Mouse (Mus musculus) gastrocnemius, adult 18-20 months (tissue): ENCODE measurements around the gene Ampd2. TPM values are rescaled to one million over a fixed set of nuclear protein-coding genes. Genes with fewer than 3 reads are reported as not detected.

Source experiments
- DNase-seq: peaks from one replicate; pipeline ENCODE4 v3.0.0; 2021; ENCODE audit warnings: low spot score
- long read RNA-seq, 2 experiments: library from polyadenylated mRNA; stranded (forward); transcript quantifications; one replicate each; pipeline ENCODE4 v2.0.0; 2021
- total RNA-seq, 2 experiments: library from RNA; stranded (reverse); gene quantifications; 2 replicates each; pipeline ENCODE4 v1.2.3; 2021

Ampd2 gene
- 1 to 10 TPM; 3.6 TPM for total RNA-seq
- long read RNA-seq, experiment 1, partial matches to known transcripts: 0 of 9 reads
- long read RNA-seq, experiment 1, other reads (novel, unspliced or antisense): 5 of 9 reads
- long read RNA-seq, experiment 2, partial matches to known transcripts: 2 of 6 reads
- long read RNA-seq, experiment 2, other reads (novel, unspliced or antisense): 1 of 6 reads

DNA sequence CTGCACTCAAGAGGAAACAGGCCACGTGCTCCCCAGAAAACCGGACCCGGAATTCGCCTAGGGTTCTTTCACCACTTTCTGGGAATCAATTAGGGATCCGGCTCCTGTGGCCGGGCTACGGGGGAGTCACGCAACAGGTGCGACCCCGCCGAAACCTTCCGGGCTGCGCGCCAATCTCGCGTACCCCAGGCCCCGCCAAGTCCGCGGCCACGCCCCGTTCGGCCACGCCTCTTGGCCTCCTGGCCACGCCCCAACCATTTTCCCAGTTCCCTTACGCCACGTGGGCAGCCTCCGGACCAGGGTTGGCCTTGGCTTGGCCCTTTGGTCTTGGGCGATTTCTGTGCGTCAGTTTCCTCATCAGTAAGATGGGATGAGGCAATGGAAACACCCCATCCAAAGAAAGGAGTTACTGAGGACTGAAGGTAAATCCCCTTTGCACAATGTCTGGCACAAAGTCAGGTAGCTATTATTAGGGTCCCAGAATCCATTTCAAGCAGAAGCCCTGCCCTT is at the start of gene Ampd2:
Ampd2 (minus strand) TSS at position 182 of the 510 bp plus-strand sequence.
- peak; percentile 85 for DNase-seq

DNA sequence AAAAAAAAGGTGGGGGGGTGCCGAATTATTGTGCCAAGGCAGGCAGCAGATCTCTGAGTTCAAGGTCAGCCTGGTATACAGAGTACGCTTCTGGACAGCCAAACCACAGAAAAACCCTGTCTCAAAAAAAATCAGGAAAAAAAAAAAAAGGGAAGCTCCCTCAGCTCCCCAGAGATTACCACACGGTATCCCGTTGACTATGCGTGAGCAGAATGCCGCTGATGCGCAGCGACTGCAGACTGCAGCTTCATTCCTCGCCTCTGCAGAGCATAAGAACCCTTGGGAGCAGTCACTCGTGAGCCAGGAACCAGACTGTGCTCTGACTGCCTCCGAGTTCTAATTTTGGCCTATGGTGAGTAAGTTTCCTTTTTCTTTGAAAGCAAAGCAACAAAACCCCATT is 48.2 kb upstream of the Ampd2 start:
- no peak for DNase-seq

- DNase-seq: no peak
Measured at GRCm38 (mm10) chr3:108132484-108132883, 46.0 kb upstream of the Ampd2 start.

DNA sequence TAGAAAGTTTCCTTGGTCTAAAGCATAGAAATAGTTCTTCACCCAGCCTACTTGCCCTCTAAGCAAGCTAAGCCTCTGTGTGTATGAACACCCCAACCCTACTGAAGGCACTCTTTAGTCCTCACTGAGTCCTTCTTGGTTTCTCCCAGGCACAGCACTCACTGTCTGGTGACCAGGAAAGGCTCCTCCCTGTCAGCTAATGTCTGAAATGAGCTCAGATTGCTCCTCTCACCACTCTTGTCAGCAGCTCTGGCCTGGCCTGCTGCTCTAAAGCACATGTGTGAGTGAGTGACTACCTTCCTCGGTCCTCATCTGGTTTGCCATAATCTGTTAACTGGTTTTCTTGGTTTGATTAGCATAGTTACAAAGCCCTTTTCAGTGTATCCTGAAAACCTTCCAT is 45.4 kb upstream of the Ampd2 start:
- DNase-seq: peak; percentile 18

GRCm38 (mm10) chr3:108131216-108131615 is 44.8 kb upstream of the Ampd2 start:
- DNase-seq: no peak

- DNase-seq: no peak
Measured at GRCm38 (mm10) chr3:108129804-108130203, 43.4 kb upstream of the Ampd2 start.

GRCm38 (mm10) chr3:108129367-108129766 is 42.9 kb upstream of the Ampd2 start:
- no peak for DNase-seq

- no peak for DNase-seq
Measured at GRCm38 (mm10) chr3:108128520-108128919, 42.1 kb upstream of the Ampd2 start.

- no peak for DNase-seq
Measured at GRCm38 (mm10) chr3:108126327-108126726, 39.9 kb upstream of the Ampd2 start.

- DNase-seq: no peak
Measured at GRCm38 (mm10) chr3:108124131-108124530, 37.7 kb upstream of the Ampd2 start.

- DNase-seq: no peak
Measured at GRCm38 (mm10) chr3:108123242-108123641, 36.8 kb upstream of the Ampd2 start.

DNA sequence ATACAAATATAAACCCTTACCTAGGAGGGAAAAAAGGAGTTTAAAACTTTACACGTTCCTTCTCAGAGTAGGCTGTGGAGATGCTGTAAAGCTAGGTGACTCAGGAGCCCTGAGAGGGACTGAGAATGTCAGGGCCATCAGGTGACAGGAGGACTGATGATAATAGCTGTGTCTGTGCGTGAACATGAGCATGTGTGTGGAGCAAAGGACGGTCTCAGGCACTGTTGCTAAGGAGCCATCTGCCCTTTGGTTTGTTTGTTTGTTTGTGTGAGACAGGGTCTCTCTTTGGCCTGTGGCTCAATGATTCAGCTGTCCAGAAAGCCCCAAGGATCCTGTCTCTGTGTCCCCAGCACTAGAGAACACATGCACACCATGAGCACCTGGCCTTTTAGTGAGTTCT is 34.6 kb upstream of the Ampd2 start:
- DNase-seq: no peak

- no peak for DNase-seq
Measured at GRCm38 (mm10) chr3:108117465-108117864, 31.0 kb upstream of the Ampd2 start.

DNA sequence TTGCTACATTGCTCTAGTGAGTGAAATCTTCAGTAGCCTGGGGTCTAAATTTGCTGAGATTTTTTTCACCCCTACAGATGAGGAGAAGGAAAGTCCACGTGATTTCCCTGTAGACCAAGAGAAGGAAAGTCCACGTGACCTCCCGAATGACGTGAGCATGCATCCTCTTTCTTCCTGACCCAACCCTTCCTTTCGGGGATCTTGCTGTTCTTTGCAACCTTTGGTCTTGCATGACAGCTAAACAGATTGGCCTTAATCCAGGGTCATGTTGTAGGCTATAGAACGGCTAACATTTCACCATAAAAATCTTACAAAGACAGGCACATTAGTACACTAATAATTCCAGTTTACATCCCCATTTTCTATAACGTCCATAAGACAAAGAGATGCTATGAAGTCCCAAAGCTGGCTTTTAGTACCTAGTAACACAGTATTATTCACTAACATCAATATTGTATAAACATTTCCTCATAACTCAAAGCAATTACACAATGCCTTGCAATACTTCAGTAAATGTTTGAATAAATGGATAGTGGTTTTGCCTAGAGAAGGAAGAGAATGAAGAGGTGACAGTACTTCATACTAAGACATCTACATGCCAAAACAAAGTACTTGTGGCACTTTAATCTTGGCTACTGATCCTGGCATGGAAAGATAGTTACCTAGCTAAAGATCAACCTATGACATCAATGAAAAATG is 27.3 kb upstream of the Ampd2 start:
- DNase-seq: no peak

GRCm38 (mm10) chr3:108112666-108113065 is 26.2 kb upstream of the Ampd2 start:
- no peak for DNase-seq

GRCm38 (mm10) chr3:108112246-108112645 is 25.8 kb upstream of the Ampd2 start:
- no peak for DNase-seq

DNA sequence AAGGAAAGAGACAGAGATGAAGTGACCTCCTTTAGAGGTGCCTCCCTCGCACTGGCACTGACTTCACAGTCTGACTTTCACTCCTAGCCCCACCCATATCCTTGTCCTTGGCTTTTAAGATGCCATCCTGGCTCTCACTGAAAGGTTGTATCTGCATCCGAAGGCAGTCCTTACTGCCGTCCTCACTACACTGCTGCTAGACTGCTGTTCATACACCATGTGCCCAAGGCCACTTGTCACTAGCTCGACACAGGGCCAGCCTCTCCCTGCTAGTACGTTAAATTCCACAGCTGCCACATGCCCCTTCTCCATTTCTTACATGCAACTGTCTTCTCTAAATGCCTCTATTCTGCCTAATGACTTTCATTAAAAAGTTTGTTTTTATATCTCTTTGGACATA is 24.9 kb upstream of the Ampd2 start:
- DNase-seq: no peak

GRCm38 (mm10) chr3:108105281-108105680 is 18.8 kb upstream of the Ampd2 start:
- no peak for DNase-seq

- DNase-seq: no peak
Measured at GRCm38 (mm10) chr3:108102075-108102474, 15.6 kb upstream of the Ampd2 start.

GRCm38 (mm10) chr3:108101594-108101993 is 15.1 kb upstream of the Ampd2 start:
- DNase-seq: no peak

DNA sequence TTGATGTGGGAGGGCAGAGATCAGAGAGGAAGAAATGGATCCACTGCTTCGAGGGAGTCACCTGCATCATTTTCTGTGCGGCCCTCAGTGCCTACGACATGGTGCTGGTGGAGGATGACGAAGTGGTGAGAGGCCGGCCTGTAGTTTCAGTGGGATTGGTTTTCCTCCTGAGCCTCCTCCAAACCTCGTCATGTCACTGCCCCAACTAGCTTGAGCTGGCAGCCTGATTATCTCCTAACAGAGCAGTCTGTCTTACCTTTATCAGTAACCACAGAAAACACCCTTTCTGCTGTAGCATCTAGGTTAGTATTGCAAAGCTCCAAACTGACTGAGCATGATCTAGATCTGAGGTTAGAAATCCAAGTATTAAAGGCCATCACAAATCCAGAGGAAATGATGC is 11.9 kb upstream of the Ampd2 start:
- no peak for DNase-seq

DNA sequence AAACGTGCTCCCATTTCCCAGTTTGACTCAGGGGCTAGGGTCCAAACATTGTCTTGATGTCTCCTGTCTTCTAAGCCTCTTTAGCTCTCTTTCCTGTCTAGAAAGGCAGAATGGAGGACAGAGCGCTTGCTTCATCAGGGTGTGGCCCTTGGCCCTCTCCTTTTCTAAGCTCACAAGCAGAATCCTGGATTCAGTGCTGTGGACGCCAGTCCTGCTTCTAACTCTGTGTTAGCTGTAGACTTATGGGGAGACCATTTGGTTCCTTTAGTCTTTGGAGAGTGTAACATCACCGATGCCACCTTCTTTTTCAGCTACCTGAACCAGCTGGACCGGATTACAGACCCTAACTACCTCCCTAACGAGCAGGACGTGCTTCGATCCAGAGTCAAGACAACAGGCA is 11.2 kb upstream of the Ampd2 start:
- DNase-seq: no peak

DNA sequence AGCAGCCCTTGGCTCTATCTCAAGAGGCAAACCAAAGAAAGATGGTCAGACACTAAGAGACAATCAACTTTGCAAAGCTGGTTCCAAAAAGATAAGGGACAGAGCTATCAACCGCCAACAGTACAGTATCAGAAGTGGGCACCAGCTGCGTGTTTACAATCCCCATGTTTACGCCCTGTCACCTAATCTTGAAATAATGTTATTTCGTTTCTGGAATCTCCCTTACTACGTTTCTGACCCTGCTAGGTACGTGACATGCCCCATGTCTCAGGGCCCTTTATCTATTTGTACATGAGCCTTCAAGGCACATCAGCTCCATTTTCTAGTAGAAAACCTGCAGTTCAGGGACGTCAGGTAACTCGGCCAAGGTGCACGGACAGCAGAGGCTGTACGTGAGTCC is 10.3 kb upstream of the Ampd2 start:
- no peak for DNase-seq
